Mouse (Mus musculus) testis, adult 2 months (tissue): Measurements from ENCODE around the gene Cysrt1.

Experiments
- CTCF ChIP-seq: fragments of 200-500 bp; IDR thresholded peaks from 2 replicates; pipeline ENCODE4 v1.5.1; 2012; ENCODE audit warnings: low read depth, mild to moderate bottlenecking, inconsistent platforms, low read length, moderate library complexity; ENCODE audit not compliant: control insufficient read depth, insufficient read depth, insufficient replicate concordance
- POLR2A ChIP-seq: fragments of 200-500 bp; IDR thresholded peaks from 2 replicates; pipeline ENCODE4 v1.6.1; 2012; ENCODE audit warnings: low read depth, mild to moderate bottlenecking, inconsistent platforms, low read length, moderate library complexity; ENCODE audit not compliant: control insufficient read depth

- TF ChIP-seq CTCF: no peak
- no peak for TF ChIP-seq POLR2A
Measured at GRCm38 (mm10) chr2:25200631-25201030, 41.6 kb downstream of the Cysrt1 start.
